Mouse (Mus musculus): Measurements from ENCODE around the gene Ppil2. TPM values are rescaled to one million over a fixed set of nuclear protein-coding genes. Genes with fewer than 3 reads are reported as not detected.

Gene Ppil2
- 51.0 and 90.8 TPM in 2 replicates for polyA plus RNA-seq (2012; ENCODE audit: low replicate concordance)

DNA sequence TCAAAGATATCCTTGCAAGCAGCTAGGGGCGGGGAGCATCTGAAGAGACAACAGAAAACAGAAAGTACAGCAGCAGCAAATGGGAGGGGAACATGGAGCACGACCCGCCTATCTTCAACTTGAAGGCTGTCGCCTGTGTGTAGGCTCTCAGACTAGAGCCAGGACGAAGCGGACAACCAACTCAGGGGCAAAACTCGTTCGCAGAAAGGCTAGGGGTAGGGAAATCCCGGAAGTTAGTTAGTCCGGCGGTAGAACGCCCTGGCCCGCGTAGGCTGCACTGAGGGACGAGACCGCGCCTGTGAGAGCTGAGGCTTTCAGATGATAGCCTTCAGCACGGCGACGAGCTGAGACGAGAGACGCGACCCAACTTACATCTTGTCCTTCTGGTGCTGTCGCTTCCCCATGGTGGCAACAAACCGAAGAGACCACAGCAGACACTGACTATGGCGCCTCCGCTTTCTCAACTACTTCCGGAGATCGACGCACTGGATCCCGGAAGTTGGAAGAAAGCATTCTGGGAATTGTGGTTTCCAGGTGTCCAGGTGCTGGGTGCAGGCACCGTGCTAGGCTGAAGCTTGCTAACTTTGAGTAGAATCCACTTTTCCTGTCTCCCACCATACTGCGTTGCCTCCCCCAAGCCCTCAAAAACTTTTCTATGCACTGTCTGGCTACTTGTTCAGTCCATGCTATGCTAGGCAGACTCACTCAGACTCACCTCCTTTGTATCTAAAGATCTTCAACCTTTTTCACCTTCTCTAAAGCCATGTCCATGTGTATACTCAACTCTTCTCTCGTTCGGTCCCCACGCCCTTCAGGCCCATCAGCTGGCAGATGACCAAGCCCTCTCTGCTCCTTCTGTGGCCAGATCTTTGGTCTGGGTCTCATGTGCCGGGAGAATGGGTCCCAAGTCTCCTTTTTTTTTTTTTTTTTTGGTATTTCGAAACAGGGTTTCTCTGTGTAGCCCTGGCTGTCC is at the start of gene Ppil2:
Gene Ppil2 (minus strand): TSS at position 487 of the 973 bp plus-strand sequence.

GRCm38 (mm10) chr16:17146772-17147235 is 35.7 kb upstream of the Ppil2 start, which contains the start of gene Ccdc116:
Ccdc116 (minus strand) TSS chr16:17147229.

GRCm38 (mm10) chr16:17144339-17144738 is 33.3 kb upstream of the Ppil2 start, which contains the start of gene Ydjc:
Ydjc (plus strand) TSS chr16:17144621.

DNA sequence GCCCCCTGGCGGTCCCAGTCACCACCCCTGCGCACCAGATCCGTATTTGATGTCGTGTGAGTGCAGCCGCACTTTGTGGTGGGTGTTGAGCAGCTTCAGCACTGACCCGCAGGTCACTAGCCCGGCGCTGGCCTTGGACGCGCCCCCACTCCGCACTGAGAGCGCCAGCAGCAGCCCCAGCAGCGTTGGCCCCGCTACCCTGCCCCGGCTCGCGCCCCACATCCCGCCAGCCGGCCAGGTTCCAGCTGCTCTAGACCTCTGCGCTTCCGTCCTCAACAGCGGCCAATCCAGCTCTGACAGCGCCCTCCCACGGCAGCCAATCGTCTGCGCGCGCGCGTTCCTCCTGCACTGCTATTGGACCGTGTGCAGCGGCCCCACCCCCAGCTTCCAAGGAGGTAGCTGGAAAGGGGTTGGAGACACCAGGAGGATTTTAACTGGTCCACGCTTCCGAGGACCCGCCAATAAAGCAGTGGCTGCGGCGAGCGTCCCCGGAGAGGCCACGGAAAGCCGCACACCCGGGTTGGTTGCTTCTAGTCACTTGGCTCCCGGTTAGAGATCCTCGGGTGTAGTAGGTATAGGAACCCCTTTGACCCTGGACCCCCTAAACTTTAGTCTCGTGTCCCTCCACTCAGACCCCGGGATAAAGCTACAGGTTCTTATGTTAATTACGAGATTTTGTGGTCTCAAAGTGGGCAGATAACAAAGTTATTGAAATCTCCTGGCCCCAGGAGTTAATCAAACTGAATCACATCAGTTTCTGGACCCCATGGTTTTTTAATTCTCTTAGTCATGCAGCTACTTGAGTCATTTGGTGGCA is 21.2 kb upstream of the Ppil2 start, which contains the start of gene Sdf2l1:
Gene Sdf2l1 (minus strand): TSS at position 295 of the 817 bp plus-strand sequence.

DNA sequence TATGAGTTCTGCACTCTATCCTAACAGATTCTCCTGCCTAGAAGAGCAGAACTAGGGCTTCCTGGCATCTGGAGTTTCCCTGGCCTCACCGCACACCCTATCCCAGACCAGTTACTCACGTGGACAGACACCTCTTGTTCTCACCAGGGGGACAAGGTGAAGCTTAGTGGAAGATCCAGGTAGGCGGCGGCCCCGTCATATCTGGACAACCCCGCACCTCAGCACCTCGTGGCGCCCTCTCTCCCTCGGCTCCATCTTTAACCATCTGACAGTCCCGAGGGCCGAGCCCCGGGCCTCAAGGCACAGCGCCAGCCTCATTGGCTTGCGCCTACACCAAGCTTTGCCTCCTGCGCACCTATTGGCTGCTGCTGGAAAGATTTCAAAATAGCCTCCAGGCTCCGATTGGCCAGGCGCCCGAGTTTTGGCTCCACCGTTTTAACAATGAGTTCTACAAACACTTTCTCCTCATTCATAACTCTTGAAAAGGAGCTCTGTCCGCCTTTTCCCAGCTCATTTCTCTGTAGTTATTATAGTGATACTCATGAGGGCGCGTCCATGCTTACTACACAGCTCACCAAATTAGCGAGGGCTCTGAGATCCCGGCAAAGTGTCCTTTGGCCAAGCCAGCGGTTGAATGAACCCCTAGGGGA is 13.9 kb upstream of the Ppil2 start, which contains the start of gene 2610318N02Rik:
Gene 2610318N02Rik (minus strand): TSS at position 297 of the 650 bp plus-strand sequence.

DNA sequence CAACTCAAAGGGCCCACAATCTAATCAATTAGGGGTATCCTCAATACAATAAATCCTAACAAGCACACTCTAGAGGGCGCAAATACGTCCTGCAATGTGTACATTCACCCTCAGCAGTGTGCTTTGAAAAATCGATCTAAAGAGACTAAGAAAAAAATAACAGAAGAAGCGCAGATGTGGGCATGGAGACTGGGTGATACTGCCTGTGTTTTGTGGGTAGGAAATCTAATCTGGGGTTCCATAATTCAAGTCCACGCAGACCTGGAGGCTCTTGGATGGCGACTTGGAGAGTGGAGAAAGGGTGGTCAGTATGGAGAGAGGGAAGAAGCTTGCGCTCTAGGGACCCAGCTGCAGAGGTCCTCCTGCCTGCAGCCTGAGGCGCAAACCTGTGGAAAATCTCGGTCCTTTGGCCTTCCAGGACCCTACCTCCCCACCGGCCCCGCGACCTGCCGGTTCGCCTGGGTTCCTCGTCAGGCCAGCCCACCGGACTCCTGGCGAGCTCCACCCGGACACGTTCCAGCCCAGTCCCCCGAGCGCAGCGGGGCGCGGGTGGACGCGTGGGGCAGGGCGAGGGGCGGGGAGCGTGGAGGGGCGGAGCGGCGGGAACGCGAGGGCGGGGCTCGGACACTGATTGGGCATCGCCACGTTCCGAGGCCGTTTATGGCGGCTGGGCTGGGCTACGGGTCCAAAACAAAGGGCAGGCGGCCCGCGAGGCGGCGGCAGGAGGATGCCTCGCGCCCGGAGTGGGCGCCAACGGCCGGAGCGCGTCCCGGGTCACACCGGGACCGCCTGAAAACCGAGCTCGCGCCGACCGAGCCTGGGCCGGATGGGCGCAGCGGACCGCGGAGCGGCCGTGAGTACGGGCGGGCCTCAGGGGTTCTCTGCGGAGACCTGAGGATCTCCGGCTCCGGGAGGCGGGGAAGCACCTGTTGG is 41.3 kb downstream of the Ppil2 start, which contains the start of gene Ypel1:
Gene Ypel1 (plus strand): TSS at position 186 of the 933 bp plus-strand sequence.

Other genes starting within 250 kb of the Ppil2 start
- 0.36 TPM in 1 of 2 replicates, not detected in the other for gene Igll1, start 247.3 kb downstream of the Ppil2 start, polyA plus RNA-seq (2012; ENCODE audit: low replicate concordance)
- 20.5 and 38.6 TPM in 2 replicates for gene Top3b, start 240.5 kb downstream of the Ppil2 start, polyA plus RNA-seq (2012; ENCODE audit: low replicate concordance)
- gene Vpreb1, start 240.4 kb downstream of the Ppil2 start, polyA plus RNA-seq (2012; ENCODE audit: low replicate concordance): not detected in 2 replicates
- 1.7 and 6.7 TPM in 2 replicates for gene Ppm1f, start 214.8 kb downstream of the Ppil2 start, polyA plus RNA-seq (2012; ENCODE audit: low replicate concordance)
- gene Mapk1, start 127.9 kb downstream of the Ppil2 start, polyA plus RNA-seq (2012; ENCODE audit: low replicate concordance): 38.0 and 46.6 TPM in 2 replicates
- not detected in 2 replicates for gene Ypel1, start 41.6 kb downstream of the Ppil2 start, polyA plus RNA-seq (2012; ENCODE audit: low replicate concordance)
- gene 2610318N02Rik, start 13.9 kb upstream of the Ppil2 start, polyA plus RNA-seq (2012; ENCODE audit: low replicate concordance): 27.9 and 35.4 TPM in 2 replicates
- 110 and 285 TPM in 2 replicates for gene Sdf2l1, start 21.1 kb upstream of the Ppil2 start, polyA plus RNA-seq (2012; ENCODE audit: low replicate concordance)
- gene Ydjc, start 33.4 kb upstream of the Ppil2 start, polyA plus RNA-seq (2012; ENCODE audit: low replicate concordance): 97.8 and 103 TPM in 2 replicates
- gene Ccdc116, start 36.0 kb upstream of the Ppil2 start, polyA plus RNA-seq (2012; ENCODE audit: low replicate concordance): 3.7 and 6.8 TPM in 2 replicates
- 65.1 and 128 TPM in 2 replicates for gene Ube2l3, start 91.4 kb upstream of the Ppil2 start, polyA plus RNA-seq (2012; ENCODE audit: low replicate concordance)
- gene Rimbp3, start 97.3 kb upstream of the Ppil2 start, polyA plus RNA-seq (2012; ENCODE audit: low replicate concordance): 0.03 and 0.28 TPM in 2 replicates
- gene Hic2, start 122.3 kb upstream of the Ppil2 start, polyA plus RNA-seq (2012; ENCODE audit: low replicate concordance): 1.7 and 2.8 TPM in 2 replicates
- 2.9 and 4.3 TPM in 2 replicates for gene Tmem191c, start 164.8 kb upstream of the Ppil2 start, polyA plus RNA-seq (2012; ENCODE audit: low replicate concordance)
- gene Serpind1, start 220.1 kb upstream of the Ppil2 start, polyA plus RNA-seq (2012; ENCODE audit: low replicate concordance): not detected in 2 replicates